Mouse (Mus musculus) lung, embryonic 15.5 days (tissue): ENCODE data around the gene Tprn. TPM values are rescaled to one million over a fixed set of nuclear protein-coding genes. Genes with fewer than 3 reads are reported as not detected.
A peak's percentile ranks its signal among the peaks of the same experiment; 100 is the strongest.
"Not testable (repeated sequence)": the region's sequence is repeated elsewhere in the genome, so short reads cannot be mapped to it uniquely, and the experiment has no call there.

ENCODE experiments used
- ATAC-seq: fragments of 200-750 bp; cut with Nextera tagmentation; 2 replicates; pipeline ENCODE4 v1.8.0; 2017; ENCODE audit warnings: moderate number of reproducible peaks, borderline replicate concordance; ENCODE audit not compliant: low FRiP score, low TSS enrichment; ENCODE audit errors: extremely low read depth
- H3K27ac ChIP-seq: fragments of 300-500 bp; sonication (generic); 2 replicates; pipeline ENCODE4 v1.5.1; 2015; ENCODE audit warnings: moderate library complexity, mild to moderate bottlenecking, inconsistent platforms
- H3K27me3 ChIP-seq: fragments of 300-500 bp; sonication (generic); 2 replicates; pipeline ENCODE4 v1.6.1; 2015; ENCODE audit warnings: inconsistent platforms
- H3K36me3 ChIP-seq: fragments of 300-500 bp; sonication (generic); 2 replicates; pipeline ENCODE4 v1.6.1; 2015; ENCODE audit warnings: inconsistent platforms
- H3K4me1 ChIP-seq: fragments of 300-500 bp; sonication (generic); 2 replicates; pipeline ENCODE4 v1.6.1; 2015; ENCODE audit warnings: inconsistent platforms
- H3K4me2 ChIP-seq: fragments of 300-500 bp; sonication (generic); 2 replicates; pipeline ENCODE4 v1.6.1; 2015; ENCODE audit warnings: inconsistent platforms, mild to moderate bottlenecking, moderate library complexity
- H3K4me3 ChIP-seq: fragments of 300-500 bp; sonication (generic); 2 replicates; pipeline ENCODE4 v1.5.1; 2015; ENCODE audit warnings: mild to moderate bottlenecking, inconsistent platforms
- H3K9ac ChIP-seq: fragments of 300-500 bp; sonication (generic); 2 replicates; pipeline ENCODE4 v1.6.1; 2015; ENCODE audit warnings: inconsistent platforms
- H3K9me3 ChIP-seq: fragments of 300-500 bp; sonication (generic); 2 replicates; pipeline ENCODE4 v1.6.1; 2016; ENCODE audit warnings: inconsistent platforms
- WGBS: fragments of 180-500 bp; shearing (Covaris S2); methylation state at CpG from one replicate; pipeline ENCODE4 v1.1.7; 2015; 5-methylcytosine and 5-hydroxymethylcytosine counted together
- polyA plus RNA-seq: library from polyadenylated mRNA; unstranded; fragments of >200 nt; fragmentation: Nextera tagmentation; extraction: Ambion mirVana; gene quantifications from 2 replicates; pipeline ENCODE4 v1.2.1, GENCODE M21; 2015

The Tprn gene
- polyA plus RNA-seq, 1 experiment from 2014 or later: 8.7 TPM

DNA sequence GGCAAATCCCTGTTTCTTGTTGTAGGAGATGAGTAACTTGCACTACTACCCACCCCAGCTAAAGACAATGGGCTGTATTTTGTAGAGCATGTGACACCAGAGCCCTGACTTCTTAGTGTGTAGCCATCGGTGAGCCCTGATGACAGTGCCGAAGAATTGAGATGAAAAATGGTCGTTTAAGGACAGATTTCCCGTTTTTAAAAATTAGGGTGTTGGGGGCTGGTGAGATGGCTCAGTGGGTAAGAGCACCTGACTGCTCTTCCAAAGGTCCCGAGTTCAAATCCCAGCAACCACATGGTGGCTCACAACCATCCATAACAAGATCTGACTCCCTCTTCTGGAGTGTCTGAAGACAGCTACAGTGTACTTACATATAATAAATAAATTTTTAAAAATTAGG is 5.2 kb upstream of the Tprn start:
- not testable (repeated sequence) for H3K4me2 ChIP-seq, H3K27me3 ChIP-seq, H3K27ac ChIP-seq, ATAC-seq, H3K36me3 ChIP-seq, H3K9ac ChIP-seq, H3K9me3 ChIP-seq, H3K4me3 ChIP-seq
- 84% methylated on average over 5 of the region's 5 CpGs for WGBS
- H3K4me1 ChIP-seq: peaks cover 24% of the 10 kb centered on the region

DNA sequence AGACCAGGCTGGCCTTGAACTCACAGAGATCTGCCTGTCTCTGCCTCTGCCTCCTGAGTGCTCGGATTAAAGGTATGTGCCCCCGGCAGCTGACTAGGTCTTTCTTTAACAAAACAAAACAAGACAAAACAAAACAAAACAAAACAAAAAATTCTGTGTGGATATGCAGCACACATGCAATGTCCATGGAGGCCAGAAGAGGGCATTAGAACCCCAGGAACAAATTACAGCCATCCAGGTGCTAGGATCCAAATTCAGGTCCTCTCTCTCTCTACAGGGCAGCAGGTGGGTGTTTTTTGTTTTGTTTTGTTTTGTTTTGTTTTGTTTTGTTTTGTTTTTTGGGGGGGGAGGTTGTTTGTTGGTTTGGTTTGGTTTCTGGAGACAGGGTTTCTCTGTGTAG is 3.5 kb upstream of the Tprn start:
- ATAC-seq: no peak
- 61% methylated on average over 2 of the region's 2 CpGs for WGBS
- no peak overlapping the region for H3K4me3 ChIP-seq
- H3K27ac ChIP-seq: no peak overlapping the region
- H3K27me3 ChIP-seq: peaks cover 8% of the 10 kb centered on the region
- peaks cover 35% of the 10 kb centered on the region for H3K4me1 ChIP-seq
- no peak overlapping the region for H3K9ac ChIP-seq
- no peaks in the 10 kb centered on the region for H3K9me3 ChIP-seq
- H3K36me3 ChIP-seq: no peaks in the 10 kb centered on the region
- no peak overlapping the region for H3K4me2 ChIP-seq

- Histone ChIP-seq H3K4me2 (peak overlapping the region; percentile 99), H3K4me3 (peak overlapping the region; percentile 70), H3K36me3 (no peaks in the 10 kb centered on the region), H3K27ac (no peak overlapping the region), H3K27me3 (peaks cover 13% of the 10 kb centered on the region), H3K9ac (peak overlapping the region; percentile 21; the same call in 1 of the 2 replicates), H3K9me3 (no peaks in the 10 kb centered on the region), H3K4me1 (peaks cover 42% of the 10 kb centered on the region)
- no peak for ATAC-seq
- 43% methylated on average over 12 of the region's 12 CpGs for WGBS
Observed at GRCm38 (mm10) chr2:25261870-25262269, 548 bp upstream of the Tprn start.

- H3K4me3 ChIP-seq: peak overlapping the region; percentile 70
- H3K4me1 ChIP-seq: peaks cover 39% of the 10 kb centered on the region
- ATAC-seq: peak; percentile 39; the same call in 1 of the 2 replicates
- peaks cover 13% of the 10 kb centered on the region for H3K27me3 ChIP-seq
- no peaks in the 10 kb centered on the region for H3K36me3 ChIP-seq
- no peaks in the 10 kb centered on the region for H3K9me3 ChIP-seq
- WGBS: under 1% methylated on average over 82 of the region's 82 CpGs
- H3K9ac ChIP-seq: peak overlapping the region; percentile 60
- 0 out of 2 replicates have a peak overlapping the region, but pooled peaks have one; percentile 34 for H3K27ac ChIP-seq
- peak overlapping the region; percentile 99 for H3K4me2 ChIP-seq
Observed at GRCm38 (mm10) chr2:25262795-25263622, 591 bp downstream of the Tprn start.

DNA sequence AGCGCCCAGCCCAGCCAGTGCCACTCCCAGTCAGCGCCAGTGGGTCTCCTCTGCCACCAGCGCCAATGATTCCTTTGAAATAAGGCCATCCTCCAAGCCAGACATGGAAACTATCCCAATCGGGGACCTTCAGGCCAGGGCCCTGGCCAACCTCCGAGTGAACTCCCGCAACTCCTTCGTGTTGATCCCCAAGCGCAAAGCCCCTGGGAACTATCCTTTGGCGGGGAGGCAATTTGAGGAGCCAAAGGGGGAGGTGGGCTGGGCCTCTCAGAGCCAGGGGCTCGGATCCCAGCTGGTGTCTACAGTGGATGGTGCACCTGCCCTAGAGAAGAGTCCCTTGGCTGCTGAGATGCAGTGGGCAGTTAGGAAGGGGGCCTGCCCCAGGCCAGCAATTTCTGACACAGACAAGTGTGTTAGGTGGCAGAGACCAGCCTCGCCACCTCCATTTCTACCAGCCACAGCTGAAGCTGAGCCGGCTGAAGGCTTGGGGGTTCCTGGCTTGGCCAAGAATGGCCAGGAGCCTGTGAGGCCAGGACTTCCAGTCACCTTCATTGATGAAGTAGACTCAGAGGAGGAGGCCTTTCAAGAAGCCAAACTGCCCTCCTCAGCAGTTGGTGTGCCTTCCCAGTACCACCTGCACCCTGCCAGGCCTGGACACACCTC is 1.3 kb downstream of the Tprn start:
- no peaks in the 10 kb centered on the region for H3K9me3 ChIP-seq
- no peak overlapping the region for H3K27ac ChIP-seq
- H3K4me3 ChIP-seq: peak overlapping the region; percentile 70
- peak overlapping the region; percentile 99 for H3K4me2 ChIP-seq
- peaks cover 13% of the 10 kb centered on the region for H3K27me3 ChIP-seq
- peaks cover 39% of the 10 kb centered on the region for H3K4me1 ChIP-seq
- ATAC-seq: no peak
- 20% methylated on average over 12 of the region's 12 CpGs for WGBS
- H3K9ac ChIP-seq: peak overlapping the region; percentile 60
- no peaks in the 10 kb centered on the region for H3K36me3 ChIP-seq

DNA sequence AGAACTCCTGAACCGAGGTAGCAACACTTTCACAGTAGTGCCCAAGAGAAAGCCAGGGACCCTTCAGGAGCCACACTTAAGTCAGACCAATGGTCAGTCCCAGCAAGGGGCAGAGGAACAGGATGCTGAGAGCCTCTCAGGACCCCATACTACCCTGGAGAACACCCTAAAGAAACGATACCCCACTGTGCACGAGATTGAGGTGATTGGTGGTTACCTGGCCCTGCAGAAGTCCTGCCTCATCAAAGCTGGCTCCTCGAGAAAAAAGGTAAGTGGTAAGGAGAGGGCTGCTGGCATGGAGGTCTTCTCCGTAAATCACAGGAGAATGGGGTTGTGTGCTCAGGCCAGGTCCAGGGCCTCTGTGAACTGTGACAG is 1.9 kb downstream of the Tprn start:
- Histone ChIP-seq H3K9ac (no peak overlapping the region), H3K36me3 (peaks cover 2% of the 10 kb centered on the region; the same call in 1 of the 2 replicates), H3K4me2 (peak overlapping the region; percentile 99; the same call in 1 of the 2 replicates), H3K4me1 (peaks cover 39% of the 10 kb centered on the region), H3K9me3 (no peaks in the 10 kb centered on the region), H3K27ac (no peak overlapping the region), H3K27me3 (peaks cover 13% of the 10 kb centered on the region), H3K4me3 (0 out of 2 replicates have a peak overlapping the region, but pooled peaks have one; percentile 70)
- ATAC-seq: no peak
- 69% methylated on average over 5 of the region's 5 CpGs for WGBS

GRCm38 (mm10) chr2:25264851-25265250 is 2.4 kb downstream of the Tprn start:
- Histone ChIP-seq H3K4me3 (no peak overlapping the region), H3K27ac (no peak overlapping the region), H3K36me3 (peaks cover 6% of the 10 kb centered on the region), H3K4me2 (peak overlapping the region; percentile 9; the same call in 1 of the 2 replicates), H3K9me3 (no peaks in the 10 kb centered on the region), H3K9ac (no peak overlapping the region), H3K4me1 (peaks cover 39% of the 10 kb centered on the region), H3K27me3 (peaks cover 13% of the 10 kb centered on the region)
- 65% methylated on average over 3 of the region's 3 CpGs for WGBS
- ATAC-seq: no peak

GRCm38 (mm10) chr2:25265897-25266656 is 3.7 kb downstream of the Tprn start:
- H3K9ac ChIP-seq: no peak overlapping the region
- no peak for ATAC-seq
- H3K36me3 ChIP-seq: peaks cover 16% of the 10 kb centered on the region
- peaks cover 44% of the 10 kb centered on the region for H3K4me1 ChIP-seq
- 60% methylated on average over 6 of the region's 6 CpGs for WGBS
- H3K27ac ChIP-seq: no peak overlapping the region
- H3K27me3 ChIP-seq: peaks cover 13% of the 10 kb centered on the region
- peak overlapping the region; percentile 12; the same call in 1 of the 2 replicates for H3K4me2 ChIP-seq
- no peak overlapping the region for H3K4me3 ChIP-seq
- no peaks in the 10 kb centered on the region for H3K9me3 ChIP-seq

DNA sequence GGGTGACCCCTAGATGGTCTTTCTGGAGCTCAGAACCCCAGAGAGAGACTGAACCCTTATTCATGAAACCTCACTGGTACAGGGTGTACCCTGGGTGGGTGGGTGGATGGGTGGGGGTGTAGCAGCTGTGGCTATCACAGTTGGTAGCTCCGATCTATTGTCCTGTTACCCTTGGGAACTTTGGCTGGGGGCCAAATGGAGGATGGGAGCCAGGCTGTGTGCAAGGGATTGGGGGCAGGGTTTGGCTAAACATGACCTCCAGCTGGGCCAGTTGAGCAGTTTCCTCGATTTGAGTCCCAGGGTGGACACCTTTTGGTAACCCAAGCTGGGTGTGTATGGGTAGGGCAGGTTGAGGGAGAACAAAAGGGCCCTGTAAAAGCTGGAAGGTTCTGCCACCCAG is 4.3 kb downstream of the Tprn start:
- H3K27me3 ChIP-seq: peaks cover 13% of the 10 kb centered on the region
- H3K4me1 ChIP-seq: peaks cover 50% of the 10 kb centered on the region
- H3K9me3 ChIP-seq: no peaks in the 10 kb centered on the region
- WGBS: 25% methylated on average over 2 of the region's 2 CpGs
- H3K36me3 ChIP-seq: peaks cover 16% of the 10 kb centered on the region
- H3K27ac ChIP-seq: no peak overlapping the region
- H3K4me3 ChIP-seq: no peak overlapping the region
- ATAC-seq: no peak
- no peak overlapping the region for H3K9ac ChIP-seq
- 0 out of 2 replicates have a peak overlapping the region, but pooled peaks have one; percentile 12 for H3K4me2 ChIP-seq

DNA sequence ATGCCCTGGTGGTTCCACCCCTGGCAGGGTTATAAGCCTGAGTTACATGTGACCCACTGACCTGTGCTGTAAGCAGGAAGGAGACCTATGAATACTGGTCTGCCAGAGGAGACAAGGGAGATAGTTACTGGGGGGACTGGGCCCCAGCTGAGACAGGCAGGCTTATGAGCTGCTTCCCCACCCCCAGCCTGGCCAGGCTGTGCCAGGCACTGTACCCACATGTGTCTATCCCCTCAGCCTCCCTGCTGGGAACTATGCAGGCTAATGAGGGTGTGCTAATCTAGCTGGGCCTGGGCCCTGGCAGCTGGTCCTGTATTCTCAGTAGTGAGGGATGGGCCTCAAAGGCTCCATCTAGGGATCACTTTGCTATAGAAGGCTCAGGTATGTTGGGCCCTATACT is 4.8 kb downstream of the Tprn start:
- peaks cover 48% of the 10 kb centered on the region for H3K4me1 ChIP-seq
- H3K9ac ChIP-seq: no peak overlapping the region

DNA sequence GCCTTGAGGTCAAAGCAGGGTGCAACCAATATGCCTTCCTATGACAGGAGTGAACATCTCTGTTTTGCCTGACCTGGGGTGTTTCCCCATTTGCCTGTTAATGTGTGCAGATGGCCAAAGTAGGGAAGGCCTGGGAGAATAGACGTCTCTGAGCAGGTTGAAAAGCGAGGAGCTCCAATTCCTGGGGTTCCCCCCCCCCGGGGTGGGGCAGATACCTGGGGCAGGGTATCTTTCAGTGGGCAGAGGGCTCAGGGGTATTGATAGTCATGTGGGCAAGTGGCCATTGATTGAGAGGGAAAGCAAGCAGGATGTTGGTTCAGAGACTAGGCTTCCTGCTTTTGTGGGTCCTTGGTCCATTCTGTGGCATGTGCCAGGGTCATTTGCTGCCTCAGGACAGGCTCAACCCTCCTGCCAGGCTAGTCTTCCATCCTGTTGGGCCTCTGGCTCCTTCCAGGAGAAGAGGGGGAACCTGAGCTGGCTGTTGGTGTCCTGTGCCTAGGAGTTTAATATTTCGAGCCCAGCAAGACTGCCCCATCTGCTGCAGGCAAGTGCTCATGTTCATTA is 5.4 kb downstream of the Tprn start:
- Histone ChIP-seq H3K27ac (no peak overlapping the region), H3K4me1 (peaks cover 48% of the 10 kb centered on the region), H3K9ac (no peak overlapping the region), H3K36me3 (peaks cover 16% of the 10 kb centered on the region), H3K27me3 (peaks cover 13% of the 10 kb centered on the region), H3K9me3 (no peaks in the 10 kb centered on the region), H3K4me2 (no peak overlapping the region), H3K4me3 (no peak overlapping the region)
- ATAC-seq: no peak
- 70% methylated on average over 4 of the region's 4 CpGs for WGBS

More for the DNA sequence above, 4.8 kb downstream of the Tprn start:
- Histone ChIP-seq H3K4me3 (no peak overlapping the region), H3K4me2 (no peak overlapping the region), H3K36me3 (peaks cover 16% of the 10 kb centered on the region), H3K27ac (no peak overlapping the region), H3K27me3 (peaks cover 13% of the 10 kb centered on the region), H3K9me3 (no peaks in the 10 kb centered on the region)
- no peak for ATAC-seq
